Mouse (Mus musculus): ENCODE measurements around the gene Spag16. TPM values are rescaled to one million over a fixed set of nuclear protein-coding genes. Genes with fewer than 3 reads are reported as not detected.
"Not testable (repeated sequence)": the region's sequence is repeated elsewhere in the genome, so short reads cannot be mapped to it uniquely, and the experiment has no call there.

Gene Spag16
- total and polyA plus RNA-seq, 2 experiments from 2014 or later = 2.5 to 4.7 TPM

- DNase-seq (no peak), ATAC-seq (no peak)
- Histone ChIP-seq H3K36me3 (ENCODE audit: insufficient read depth) (no peaks in the 10 kb centered on the region), H3K9ac (no peak overlapping the region), H3K27ac (ENCODE audit: low read depth, low read length) (no peak overlapping the region), H3K9me3 (ENCODE audit: low read length) (no peaks in the 10 kb centered on the region), H3K4me3 (ENCODE audit: low read depth, low read length) (no peak overlapping the region), H3K27me3 (ENCODE audit: insufficient read depth, low read length) (no peaks in the 10 kb centered on the region), H3K4me2 (ENCODE audit: low read depth) (no peak overlapping the region), H3K4me1 (ENCODE audit: insufficient read depth) (no peaks in the 10 kb centered on the region)
- no peak for TF ChIP-seq CTCF (IDR thresholded peaks at IDR 0.05; ENCODE audit: low read depth)
- 92% methylated on average over 2 of the region's 2 CpGs for WGBS
These were observed 16.6 kb upstream of the Spag16 start for GRCm38 (mm10) chr1:69810161-69810560.

DNA sequence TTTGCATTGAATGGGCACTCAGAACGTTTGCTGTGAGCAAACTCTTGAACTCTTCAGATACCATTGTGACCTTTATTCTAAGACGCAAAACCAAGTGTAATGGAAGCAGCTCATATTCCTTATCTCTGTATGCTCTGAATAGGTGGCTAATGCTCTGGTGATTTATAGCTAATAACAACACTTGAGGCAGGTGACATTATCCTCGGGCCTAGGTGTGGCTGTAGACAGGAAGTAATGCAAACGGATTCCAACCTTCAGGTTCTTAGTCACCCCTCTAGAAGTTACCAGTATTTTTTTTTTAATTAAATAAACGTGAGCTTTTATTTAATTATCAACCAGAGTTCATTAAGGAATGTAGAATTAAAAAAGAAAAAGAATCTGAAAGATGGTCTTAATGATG lies 1.1 kb upstream of the Spag16 start:
- H3K4me3 ChIP-seq (ENCODE audit: low read depth, low read length); DNase-seq; H3K9me3 ChIP-seq (ENCODE audit: low read length); H3K9ac ChIP-seq; H3K27me3 ChIP-seq (ENCODE audit: insufficient read depth, low read length); H3K27ac ChIP-seq (ENCODE audit: low read depth, low read length); H3K36me3 ChIP-seq (ENCODE audit: insufficient read depth); H3K4me2 ChIP-seq (ENCODE audit: low read depth); ATAC-seq; H3K4me1 ChIP-seq (ENCODE audit: insufficient read depth): not testable (repeated sequence)
- 85% methylated on average over 5 of the region's 5 CpGs for WGBS

GRCm38 (mm10) chr1:69828872-69829479 lies 2.2 kb downstream of the Spag16 start:
- ATAC-seq (no peak), DNase-seq (no peak)
- Histone ChIP-seq H3K9me3 (ENCODE audit: low read length) (no peaks in the 10 kb centered on the region), H3K4me1 (ENCODE audit: insufficient read depth) (no peaks in the 10 kb centered on the region), H3K4me3 (ENCODE audit: low read depth, low read length) (no peak overlapping the region), H3K27ac (ENCODE audit: low read depth, low read length) (no peak overlapping the region), H3K9ac (no peak overlapping the region), H3K4me2 (ENCODE audit: low read depth) (no peak overlapping the region), H3K27me3 (ENCODE audit: insufficient read depth, low read length) (no peaks in the 10 kb centered on the region), H3K36me3 (ENCODE audit: insufficient read depth) (no peaks in the 10 kb centered on the region)
- TF ChIP-seq CTCF (IDR thresholded peaks at IDR 0.05; ENCODE audit: low read depth) = no peak
- WGBS = 79% methylated on average over 7 of the region's 7 CpGs

DNA sequence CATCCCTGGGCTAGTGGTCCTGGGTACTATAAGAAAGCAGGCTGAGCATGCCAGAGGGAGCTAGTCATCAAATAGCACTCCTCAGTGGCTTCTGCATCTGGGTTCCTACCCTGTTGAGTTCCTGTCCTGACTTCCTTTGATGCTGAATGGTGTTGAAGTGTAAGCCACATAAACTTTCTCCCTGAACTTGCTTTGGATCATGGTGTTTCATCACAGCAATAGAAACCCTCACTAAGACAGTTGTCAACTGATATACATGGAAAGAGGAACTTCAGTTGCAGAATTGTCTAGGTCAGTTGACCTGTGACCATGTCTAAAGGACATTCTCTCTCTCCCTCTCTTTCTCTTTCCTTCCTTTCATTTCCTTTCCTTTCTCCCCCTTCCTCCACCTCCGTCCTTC lies 3.8 kb downstream of the Spag16 start:
- DNase-seq (no peak), ATAC-seq (no peak)
- no peaks in the 10 kb centered on the region for H3K4me1 ChIP-seq (ENCODE audit: insufficient read depth)
- no peaks in the 10 kb centered on the region for H3K27me3 ChIP-seq (ENCODE audit: insufficient read depth, low read length)
- no peak overlapping the region for H3K4me3 ChIP-seq (ENCODE audit: low read depth, low read length)
- no peaks in the 10 kb centered on the region for H3K9me3 ChIP-seq (ENCODE audit: low read length)
- no peak overlapping the region for H3K9ac ChIP-seq
- no peak overlapping the region for H3K27ac ChIP-seq (ENCODE audit: low read depth, low read length)
- 95% methylated on average over 1 of the region's 1 CpGs for WGBS
- no peak overlapping the region for H3K4me2 ChIP-seq (ENCODE audit: low read depth)
- no peaks in the 10 kb centered on the region for H3K36me3 ChIP-seq (ENCODE audit: insufficient read depth)
- no peak for TF ChIP-seq CTCF (IDR thresholded peaks at IDR 0.05; ENCODE audit: low read depth)

- ATAC-seq (no peak), DNase-seq (no peak)
- Histone ChIP-seq H3K27ac (ENCODE audit: low read depth, low read length) (no peak overlapping the region), H3K4me1 (ENCODE audit: insufficient read depth) (no peaks in the 10 kb centered on the region), H3K9me3 (ENCODE audit: low read length) (no peaks in the 10 kb centered on the region), H3K27me3 (ENCODE audit: insufficient read depth, low read length) (no peaks in the 10 kb centered on the region), H3K9ac (no peak overlapping the region), H3K4me2 (ENCODE audit: low read depth) (no peak overlapping the region), H3K36me3 (ENCODE audit: insufficient read depth) (no peaks in the 10 kb centered on the region), H3K4me3 (ENCODE audit: low read depth, low read length) (no peak overlapping the region)
- no peak for TF ChIP-seq CTCF (IDR thresholded peaks at IDR 0.05; ENCODE audit: low read depth)
- 94% methylated on average over 2 of the region's 2 CpGs for WGBS
These were observed 4.2 kb downstream of the Spag16 start for GRCm38 (mm10) chr1:69831002-69831401.

GRCm38 (mm10) chr1:69833476-69833875 lies 6.7 kb downstream of the Spag16 start:
- ATAC-seq = not testable (repeated sequence)
- WGBS = 75% methylated on average over 4 of the region's 4 CpGs

DNA sequence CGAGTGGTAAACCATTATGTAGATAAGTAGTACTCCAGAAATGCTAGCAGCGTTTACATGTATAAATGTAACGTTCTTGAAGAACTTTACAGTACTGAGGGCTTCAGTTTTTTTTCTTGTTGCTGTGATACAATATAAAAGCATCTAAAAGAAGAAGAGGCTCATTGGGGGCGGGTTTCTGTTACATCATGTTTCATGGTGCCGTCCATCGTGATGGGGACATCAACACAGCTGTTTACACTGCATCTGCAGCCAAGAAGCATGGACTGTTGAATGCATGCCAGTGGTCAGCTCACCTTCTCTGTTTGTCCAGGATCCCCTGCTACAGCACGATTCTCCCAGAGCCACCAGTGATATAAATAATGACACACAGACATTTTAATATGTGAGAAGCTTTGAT lies 26.7 kb downstream of the Spag16 start:
- WGBS = 69% methylated on average over 7 of the region's 7 CpGs
- Histone ChIP-seq H3K27ac (ENCODE audit: low read depth, low read length) (no peak overlapping the region), H3K4me3 (ENCODE audit: low read depth, low read length) (no peak overlapping the region), H3K36me3 (ENCODE audit: insufficient read depth) (no peaks in the 10 kb centered on the region), H3K4me2 (ENCODE audit: low read depth) (no peak overlapping the region), H3K4me1 (ENCODE audit: insufficient read depth) (no peaks in the 10 kb centered on the region), H3K9ac (no peak overlapping the region), H3K9me3 (ENCODE audit: low read length) (no peaks in the 10 kb centered on the region), H3K27me3 (ENCODE audit: insufficient read depth, low read length) (no peaks in the 10 kb centered on the region)
- no peak for TF ChIP-seq CTCF (IDR thresholded peaks at IDR 0.05; ENCODE audit: low read depth)
- ATAC-seq (no peak), DNase-seq (no peak)

More at GRCm38 (mm10) chr1:69833476-69833875, 6.7 kb downstream of the Spag16 start:
- H3K27me3 ChIP-seq (ENCODE audit: insufficient read depth, low read length); H3K4me1 ChIP-seq (ENCODE audit: insufficient read depth); H3K27ac ChIP-seq (ENCODE audit: low read depth, low read length); DNase-seq; H3K9ac ChIP-seq; H3K36me3 ChIP-seq (ENCODE audit: insufficient read depth); H3K4me2 ChIP-seq (ENCODE audit: low read depth); H3K4me3 ChIP-seq (ENCODE audit: low read depth, low read length); H3K9me3 ChIP-seq (ENCODE audit: low read length): not testable (repeated sequence)

Data from forebrain, postnatal 0 days (tissue).